Mouse (Mus musculus) neural tube, embryonic 14.5 days (tissue): Measurements from ENCODE around the gene Ptprm. TPM values are rescaled to one million over a fixed set of nuclear protein-coding genes. Genes with fewer than 3 reads are reported as not detected.

Experiments used
- ATAC-seq: fragments of 200-750 bp; cut with Nextera tagmentation; 2 replicates; pipeline ENCODE4 v1.8.0; 2017; ENCODE audit warnings: low read depth, mild to moderate bottlenecking, moderate TSS enrichment, moderate library complexity
- H3K27ac ChIP-seq: fragments of 300-500 bp; sonication (generic); 2 replicates; pipeline ENCODE4 v1.5.1; 2014; ENCODE audit warnings: low read depth, mild to moderate bottlenecking, control low read depth, low read length, moderate library complexity, mixed read lengths
- H3K27me3 ChIP-seq: fragments of 300-500 bp; sonication (generic); 2 replicates; pipeline ENCODE4 v1.6.1; 2014; ENCODE audit warnings: low read length; ENCODE audit not compliant: control insufficient read depth, insufficient read depth
- H3K36me3 ChIP-seq: fragments of 300-500 bp; sonication (generic); 2 replicates; pipeline ENCODE4 v1.6.1; 2014; ENCODE audit warnings: low read length, mixed read lengths; ENCODE audit not compliant: control insufficient read depth, insufficient read depth
- H3K4me1 ChIP-seq: fragments of 300-500 bp; sonication (generic); 2 replicates; pipeline ENCODE4 v1.6.1; 2014; ENCODE audit warnings: low read length; ENCODE audit not compliant: control insufficient read depth, insufficient read depth
- H3K4me2 ChIP-seq: fragments of 300-500 bp; sonication (generic); 2 replicates; pipeline ENCODE4 v1.6.1; 2014; ENCODE audit warnings: mild to moderate bottlenecking, low read depth, low read length, control low read depth
- H3K4me3 ChIP-seq: fragments of 300-500 bp; sonication (generic); 2 replicates; pipeline ENCODE4 v1.5.1; 2014; ENCODE audit warnings: low read depth, low read length, control low read depth, mixed read lengths
- H3K9ac ChIP-seq: fragments of 300-500 bp; sonication (generic); replicated peaks from 2 replicates; pipeline ENCODE4 v1.6.1; 2014; ENCODE audit warnings: low read depth, mild to moderate bottlenecking, control low read depth, low read length, mixed read lengths
- H3K9me3 ChIP-seq: fragments of 300-500 bp; sonication (generic); 2 replicates; pipeline ENCODE4 v1.6.1; 2016; ENCODE audit warnings: low read length; ENCODE audit not compliant: control insufficient read depth
- WGBS: fragments of 180-500 bp; shearing (Covaris S2); extraction: QIAGEN DNeasy Blood & Tissue Kit; methylation state at CpG from one replicate; pipeline ENCODE4 v1.1.7; 2014; 5-methylcytosine and 5-hydroxymethylcytosine counted together
- polyA plus RNA-seq: library from polyadenylated mRNA; unstranded; fragments of >200 nt; fragmentation: Nextera tagmentation; extraction: Ambion mirVana; gene quantifications from 2 replicates; pipeline ENCODE4 v1.2.1, GENCODE M21; 2014

Ptprm gene
- polyA plus RNA-seq, 1 experiment from 2014 or later = 26.9 TPM

DNA sequence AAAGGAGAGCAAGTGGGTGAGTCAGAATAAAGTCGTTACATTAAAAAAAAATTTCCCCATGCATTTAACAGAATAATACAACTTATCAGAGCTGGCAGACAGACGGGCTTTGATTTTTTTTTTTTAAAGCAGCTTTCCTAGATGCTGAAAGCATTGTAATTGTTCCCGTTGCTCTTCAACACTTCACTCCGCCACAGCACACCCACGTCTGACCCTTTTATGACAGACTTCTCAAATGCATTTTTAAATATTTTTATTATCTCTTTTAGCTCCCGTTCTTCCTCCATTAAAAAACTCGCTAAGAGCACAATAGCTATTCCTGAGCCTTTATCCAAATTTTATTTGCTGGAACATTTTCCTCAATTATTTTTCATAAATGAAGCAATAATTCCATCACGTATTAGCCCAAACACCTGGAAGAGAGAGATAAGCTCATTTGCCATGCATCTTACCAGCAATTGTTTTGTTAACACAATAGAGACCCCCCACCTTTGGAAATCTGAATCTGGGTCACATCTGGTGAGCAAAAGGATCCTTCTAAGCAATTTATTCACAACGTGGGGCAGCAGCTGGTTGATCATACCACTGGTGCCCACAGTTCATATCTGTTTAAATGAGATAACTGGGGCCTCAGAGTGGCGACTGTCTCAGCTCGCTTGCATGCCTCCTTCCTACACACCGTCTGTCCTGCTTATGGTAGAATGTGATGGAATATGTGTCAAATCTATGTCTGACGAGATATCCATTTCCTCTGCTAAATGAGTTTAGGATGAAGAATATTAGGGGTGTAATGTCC is 463.0 kb downstream of the Ptprm start:
- H3K27me3 ChIP-seq = no peaks in the 10 kb centered on the region
- peaks cover 4% of the 10 kb centered on the region for H3K4me1 ChIP-seq
- no peak overlapping the region for H3K4me2 ChIP-seq
- no peaks in the 10 kb centered on the region for H3K9me3 ChIP-seq
- H3K4me3 ChIP-seq = no peak overlapping the region
- H3K9ac ChIP-seq = no peak overlapping the region
- H3K27ac ChIP-seq = no peak overlapping the region
- 38% methylated on average over 13 of the region's 13 CpGs for WGBS
- no peaks in the 10 kb centered on the region for H3K36me3 ChIP-seq
- peak; percentile 51; the same call in 1 of the 2 replicates for ATAC-seq

DNA sequence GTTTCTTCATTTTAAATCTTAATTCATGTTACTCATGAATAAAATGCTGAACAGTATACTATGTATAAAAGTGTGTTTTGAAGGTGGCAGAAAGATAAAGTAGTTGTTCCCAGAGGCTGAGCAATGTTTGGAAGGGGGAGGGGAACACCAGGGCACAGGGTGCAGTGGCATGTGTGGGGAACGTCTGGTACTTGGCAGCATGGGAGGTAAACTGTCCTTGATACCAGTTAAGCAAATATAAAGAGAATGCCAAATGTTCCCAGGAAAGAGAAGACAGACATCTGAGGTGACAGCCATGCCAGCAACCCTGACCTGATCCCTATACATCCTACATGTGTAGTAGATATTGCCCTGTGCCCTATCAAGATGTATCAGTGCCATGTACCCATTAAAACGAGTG is 472.0 kb downstream of the Ptprm start:
- Histone ChIP-seq H3K27ac (no peak overlapping the region), H3K4me2 (no peak overlapping the region), H3K9ac (no peak overlapping the region), H3K4me1 (no peaks in the 10 kb centered on the region), H3K9me3 (no peaks in the 10 kb centered on the region), H3K27me3 (no peaks in the 10 kb centered on the region), H3K36me3 (no peaks in the 10 kb centered on the region), H3K4me3 (no peak overlapping the region)
- 73% methylated on average over 2 of the region's 2 CpGs for WGBS
- no peak for ATAC-seq

DNA sequence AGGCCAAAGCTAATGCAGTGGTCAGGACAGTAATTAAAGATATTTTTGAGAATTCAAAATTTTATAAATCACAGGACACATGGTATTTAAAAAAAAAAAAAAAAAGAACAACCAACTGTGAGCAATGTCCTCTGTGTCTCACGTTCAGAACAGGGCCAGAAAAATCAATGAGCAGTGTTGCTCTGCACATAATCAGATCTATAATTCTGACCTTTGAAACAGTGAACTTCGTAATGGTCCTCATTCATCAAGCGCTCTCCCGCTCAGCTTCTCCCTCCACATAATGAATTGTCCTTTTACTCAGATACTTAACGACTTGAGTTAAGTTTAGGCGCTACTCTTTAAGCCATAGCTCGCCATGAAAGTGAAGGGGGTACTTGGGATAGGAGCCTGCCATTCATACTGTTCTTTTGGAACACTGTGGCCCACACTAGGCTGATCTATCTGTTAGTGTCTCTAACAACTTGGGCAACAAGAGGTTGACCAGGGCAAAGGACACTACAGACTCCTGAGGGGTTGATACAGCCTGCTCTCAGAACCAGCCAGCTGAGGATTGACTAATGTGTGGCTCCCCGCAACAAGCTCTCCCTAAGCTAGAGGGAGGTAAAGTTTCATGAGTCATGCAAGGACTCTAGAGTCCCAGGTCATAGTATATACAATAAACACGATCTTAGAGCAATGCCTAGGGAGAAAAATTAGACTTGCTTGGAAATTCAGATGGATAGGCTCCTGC is 473.1 kb downstream of the Ptprm start:
- H3K4me3 ChIP-seq = no peak overlapping the region
- WGBS = 72% methylated on average over 9 of the region's 9 CpGs
- no peak overlapping the region for H3K9ac ChIP-seq
- no peak overlapping the region for H3K27ac ChIP-seq
- no peaks in the 10 kb centered on the region for H3K4me1 ChIP-seq
- H3K27me3 ChIP-seq = no peaks in the 10 kb centered on the region
- no peaks in the 10 kb centered on the region for H3K9me3 ChIP-seq
- H3K4me2 ChIP-seq = no peak overlapping the region
- no peak for ATAC-seq
- H3K36me3 ChIP-seq = no peaks in the 10 kb centered on the region

DNA sequence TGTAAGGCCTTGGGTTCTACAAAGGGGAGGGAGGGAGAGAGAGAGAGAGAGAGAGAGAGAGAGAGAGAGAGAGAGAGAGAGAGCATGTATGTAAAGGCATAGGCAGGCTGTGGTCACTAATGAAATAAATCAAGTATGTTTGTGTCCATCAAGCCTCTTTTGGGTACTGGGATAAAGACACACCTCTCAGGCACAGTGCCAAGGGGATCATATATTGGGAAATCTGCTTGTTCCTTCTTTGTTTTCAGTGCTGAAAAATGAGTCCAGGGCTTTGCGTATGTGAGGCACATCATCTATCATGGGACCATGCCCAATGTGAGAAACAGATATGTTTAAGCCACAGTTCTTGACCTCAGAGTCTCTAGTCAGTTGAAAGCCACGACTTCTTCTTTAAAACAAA is 475.1 kb downstream of the Ptprm start:
- Histone ChIP-seq H3K9ac (no peak overlapping the region), H3K9me3 (no peaks in the 10 kb centered on the region), H3K27me3 (no peaks in the 10 kb centered on the region), H3K36me3 (no peaks in the 10 kb centered on the region), H3K4me2 (no peak overlapping the region), H3K4me1 (no peaks in the 10 kb centered on the region), H3K4me3 (no peak overlapping the region), H3K27ac (no peak overlapping the region)
- WGBS = 91% methylated on average over 2 of the region's 2 CpGs
- no peak for ATAC-seq

DNA sequence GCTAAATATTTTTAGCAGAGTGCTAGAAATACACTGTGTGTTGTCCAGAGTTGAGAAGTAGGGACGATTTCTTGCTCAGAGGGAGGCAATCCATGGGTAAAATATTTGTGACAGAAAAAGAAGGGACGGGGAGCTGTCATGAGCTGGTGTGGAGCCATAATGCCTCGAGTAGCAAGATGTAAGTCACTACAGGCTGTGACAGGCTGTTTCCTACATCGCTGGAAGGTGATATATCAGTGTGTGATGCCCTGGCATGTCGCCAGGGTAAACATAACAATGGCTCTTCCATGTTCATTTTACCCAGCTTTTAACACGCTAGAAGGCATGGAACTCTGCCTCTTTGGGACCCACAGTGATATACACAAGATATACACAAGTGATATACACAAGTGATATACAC is 476.7 kb downstream of the Ptprm start:
- Histone ChIP-seq H3K27ac (no peak overlapping the region), H3K4me3 (no peak overlapping the region), H3K9me3 (no peaks in the 10 kb centered on the region), H3K4me2 (no peak overlapping the region), H3K4me1 (peaks cover 6% of the 10 kb centered on the region; the same call in 1 of the 2 replicates), H3K36me3 (no peaks in the 10 kb centered on the region), H3K9ac (no peak overlapping the region), H3K27me3 (no peaks in the 10 kb centered on the region)
- no peak for ATAC-seq
- WGBS = 55% methylated on average over 6 of the region's 6 CpGs

DNA sequence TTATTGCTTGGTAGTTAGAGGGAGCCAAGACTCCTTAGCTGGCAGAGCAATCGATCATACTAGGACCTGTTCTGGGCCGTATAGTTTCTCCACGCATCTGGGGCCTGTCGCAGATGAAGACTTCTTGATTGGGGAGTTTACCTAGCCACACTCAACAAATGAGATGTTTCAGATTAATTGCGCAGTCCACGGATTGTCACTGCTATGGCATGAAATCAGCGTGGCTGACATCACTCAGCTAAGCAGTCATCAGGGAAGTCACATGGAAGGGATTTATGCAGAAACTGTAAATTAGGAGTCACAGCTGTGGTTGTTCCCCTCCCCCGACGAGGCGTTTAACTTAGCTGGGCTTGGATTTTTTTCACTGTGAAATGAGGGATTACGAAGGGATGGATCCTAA is 479.4 kb downstream of the Ptprm start:
- no peaks in the 10 kb centered on the region for H3K9me3 ChIP-seq
- H3K4me3 ChIP-seq = no peak overlapping the region
- no peak overlapping the region for H3K4me2 ChIP-seq
- H3K4me1 ChIP-seq = peaks cover 13% of the 10 kb centered on the region; the same call in 1 of the 2 replicates
- no peak overlapping the region for H3K27ac ChIP-seq
- H3K9ac ChIP-seq = no peak overlapping the region
- WGBS = 41% methylated on average over 11 of the region's 11 CpGs
- ATAC-seq = peak; percentile 56
- H3K27me3 ChIP-seq = no peaks in the 10 kb centered on the region
- no peaks in the 10 kb centered on the region for H3K36me3 ChIP-seq

DNA sequence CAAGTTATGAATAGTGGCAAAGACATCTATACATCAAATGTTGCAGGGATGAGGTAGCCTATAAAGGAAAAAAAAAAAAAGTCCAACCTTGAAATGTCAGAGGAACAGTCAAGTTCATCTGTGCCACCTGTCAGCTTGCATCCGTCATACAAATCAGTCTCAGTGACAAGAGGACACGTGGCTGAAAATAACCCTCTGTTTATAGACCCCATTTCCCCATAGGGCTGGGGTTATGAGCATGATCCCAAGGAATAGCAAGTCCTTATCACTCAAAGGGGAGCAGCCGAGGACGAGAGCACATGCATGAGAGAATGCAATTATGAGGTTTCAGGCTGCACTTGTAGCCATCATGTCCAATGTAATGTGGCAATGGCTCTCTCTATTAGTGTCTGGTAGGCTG is 482.9 kb downstream of the Ptprm start:
- no peaks in the 10 kb centered on the region for H3K27me3 ChIP-seq
- ATAC-seq = no peak
- H3K27ac ChIP-seq = no peak overlapping the region
- peaks cover 20% of the 10 kb centered on the region; the same call in 1 of the 2 replicates for H3K4me1 ChIP-seq
- H3K36me3 ChIP-seq = no peaks in the 10 kb centered on the region
- WGBS = 68% methylated on average over 4 of the region's 4 CpGs
- no peak overlapping the region for H3K4me3 ChIP-seq
- no peaks in the 10 kb centered on the region for H3K9me3 ChIP-seq
- no peak overlapping the region for H3K9ac ChIP-seq
- no peak overlapping the region for H3K4me2 ChIP-seq

DNA sequence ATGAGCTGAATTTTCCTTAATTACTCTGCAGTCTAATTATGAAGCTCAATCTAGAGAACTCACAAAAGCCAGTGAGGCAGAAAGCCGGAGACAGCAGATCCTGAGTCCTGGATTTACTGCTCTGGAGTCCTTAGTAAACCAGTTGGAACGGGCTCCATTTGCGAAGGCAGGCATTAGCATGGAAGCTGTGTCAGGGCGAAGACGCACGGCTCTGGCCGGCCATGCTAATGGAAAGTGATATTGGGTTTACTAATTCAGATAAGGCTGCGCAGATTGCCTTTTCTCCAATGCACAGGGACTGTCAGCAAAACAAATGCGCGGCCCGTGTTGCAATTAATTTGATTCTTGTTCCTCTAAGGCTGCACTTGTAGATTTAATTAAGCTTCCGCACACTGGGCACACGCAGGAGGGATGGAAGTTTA is 484.7 kb downstream of the Ptprm start:
- Histone ChIP-seq H3K4me1 (peaks cover 23% of the 10 kb centered on the region; the same call in 1 of the 2 replicates), H3K36me3 (no peaks in the 10 kb centered on the region), H3K9ac (no peak overlapping the region), H3K27ac (peak overlapping the region; percentile 16), H3K4me3 (no peak overlapping the region), H3K27me3 (no peaks in the 10 kb centered on the region), H3K4me2 (peak overlapping the region; percentile 34), H3K9me3 (no peaks in the 10 kb centered on the region)
- peak; percentile 84 for ATAC-seq
- WGBS = 22% methylated on average over 13 of the region's 13 CpGs

DNA sequence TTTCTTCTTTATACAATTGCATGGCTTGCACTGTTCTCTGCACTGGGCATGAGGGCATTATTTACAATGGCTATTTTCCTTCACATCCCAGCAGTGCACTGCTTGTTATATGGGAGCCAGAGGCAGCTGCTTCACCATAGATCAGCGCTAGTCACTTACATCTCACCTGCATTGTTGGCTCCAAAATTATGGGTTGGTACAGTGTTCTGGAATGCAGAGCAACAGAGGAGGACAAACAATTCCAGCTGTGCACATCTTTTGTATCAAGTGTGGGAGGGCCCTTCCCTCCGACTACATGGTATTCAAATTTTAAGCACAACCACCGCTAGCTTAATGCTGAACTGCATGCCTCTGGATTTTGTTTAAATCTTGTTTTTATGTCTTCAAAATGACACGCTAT is 489.8 kb downstream of the Ptprm start:
- H3K36me3 ChIP-seq = no peaks in the 10 kb centered on the region
- no peaks in the 10 kb centered on the region for H3K27me3 ChIP-seq
- peaks cover 13% of the 10 kb centered on the region; the same call in 1 of the 2 replicates for H3K4me1 ChIP-seq
- no peak overlapping the region for H3K4me3 ChIP-seq
- H3K9ac ChIP-seq = no peak overlapping the region
- 40% methylated on average over 4 of the region's 4 CpGs for WGBS
- no peaks in the 10 kb centered on the region for H3K9me3 ChIP-seq
- no peak overlapping the region for H3K27ac ChIP-seq
- H3K4me2 ChIP-seq = no peak overlapping the region
- no peak for ATAC-seq
